In the genomic region with DNA sequence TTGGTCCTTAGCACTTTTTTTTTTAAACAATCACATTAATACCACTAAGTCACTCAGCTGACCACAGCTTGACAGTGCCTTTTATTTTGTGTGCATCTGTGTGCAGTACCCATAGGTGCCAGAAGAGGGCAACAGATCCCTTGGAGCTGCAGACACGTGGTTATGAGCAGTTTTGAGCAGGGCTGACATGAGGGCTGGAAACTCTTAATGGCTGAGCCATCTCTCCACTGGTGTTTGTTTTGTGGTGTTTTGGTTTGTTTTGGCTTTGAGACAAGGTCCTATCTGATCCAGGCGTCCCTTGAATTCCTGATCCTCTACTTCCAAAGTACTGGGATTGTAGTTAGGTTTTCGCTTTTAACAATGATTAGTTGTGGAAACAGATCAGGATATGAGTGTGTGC, we compare ENCODE assay signal across 9 mouse cellular contexts. TPM values are rescaled to one million over a fixed set of nuclear protein-coding genes. Genes with fewer than 3 reads are reported as not detected.
DNase-seq lines count a peak whose midpoint lies in the region; ATAC-seq and TF ChIP-seq lines count a peak whose summit lies in the region.
"Had no signal": no experiment of that assay in that cellular context is flagged by ENCODE, and none has a peak within 500 bp of the region (broad histone marks: within the 10 kb centered on the region; RNA-seq: fewer than 3 reads in every experiment).

No protein-coding gene starts in this region.

- H3K9me3 ChIP-seq in liver, embryonic 11.5 days (ENCODE audit: control insufficient read depth, low read length) = no peaks in the 10 kb centered on the region
- H3K9me3 ChIP-seq: heart, embryonic 15.5 days had no signal

- H3K4me2 ChIP-seq in liver, embryonic 11.5 days = no peak overlapping the region
- H3K4me2 ChIP-seq: heart, embryonic 15.5 days had no signal

- peaks cover 12% of the 10 kb centered on the region for H3K4me1 ChIP-seq in liver, adult 2 months (ENCODE audit: control insufficient read depth, insufficient read depth, low read length)
- no peaks in the 10 kb centered on the region for H3K4me1 ChIP-seq in liver, embryonic 11.5 days (replicated peaks; ENCODE audit: control insufficient read depth, insufficient read depth, low read length)

- peaks cover 20% of the 10 kb centered on the region; the same call in 1 of the 2 replicates for H3K79me2 ChIP-seq in liver, adult 2 months (ENCODE audit: control insufficient read depth, insufficient read depth, low read length)

- peak overlapping the region; percentile 45; the same call in 1 of the 2 replicates for H3K9ac ChIP-seq in liver, adult 2 months (ENCODE audit: low read depth, low read length)
- no peak overlapping the region for H3K9ac ChIP-seq in liver, embryonic 11.5 days (ENCODE audit: low read depth, low read length)
- H3K9ac ChIP-seq: heart, embryonic 15.5 days had no signal

- peak; percentile 73 for DNase-seq in adrenal gland, postnatal 14 days
- DNase-seq in adrenal gland, adult 18-20 months (ENCODE audit: low spot score in 2 of 2) = no peak
- peak; percentile 98 for DNase-seq in liver, adult 2 months (ENCODE audit: extremely low read depth, low read depth, low spot score)
- DNase-seq in liver, embryonic 11.5 days (ENCODE audit: low spot score) = no peak
- peak; percentile 40 for DNase-seq in embryo, embryonic 9.5 days (ENCODE audit: extremely low spot score)
- DNase-seq in lung, postnatal 36 days = peak; percentile 65
- DNase-seq in yolk sac, embryonic 10.5 days (ENCODE audit: low spot score) = peak; percentile 56
- DNase-seq in ovary, adult 18-20 months (ENCODE audit: low spot score) = no peak

- ATAC-seq in liver, embryonic 11.5 days (replicated peaks; ENCODE audit: low FRiP score) = no peak

- WGBS in liver, adult 2 months = 20% methylated on average over 3 of the region's 3 CpGs
- WGBS in liver, embryonic 11.5 days = 64% methylated on average over 3 of the region's 3 CpGs

- H3K36me3 ChIP-seq in liver, adult 2 months (ENCODE audit: control insufficient read depth, insufficient read depth, low read length) = no peaks in the 10 kb centered on the region
- H3K36me3 ChIP-seq in liver, embryonic 11.5 days (ENCODE audit: control insufficient read depth, insufficient read depth, low read length) = no peaks in the 10 kb centered on the region
- H3K36me3 ChIP-seq: heart, embryonic 15.5 days had no signal

- H3K4me3 ChIP-seq in liver, adult 2 months (ENCODE audit: insufficient read depth, low read depth, low read length) = no peak overlapping the region
- H3K4me3 ChIP-seq in liver, embryonic 11.5 days (ENCODE audit: low read depth, low read length) = no peak overlapping the region
- H3K4me3 ChIP-seq: heart, embryonic 15.5 days had no signal

- TF ChIP-seq POLR2A in liver, adult 2 months (IDR thresholded peaks at IDR 0.05; ENCODE audit: extremely low read depth, insufficient read depth, low read length) = no peak

- no peaks in the 10 kb centered on the region for H3K27me3 ChIP-seq in liver, adult 2 months (ENCODE audit: control insufficient read depth, insufficient read depth, low read length)
- no peaks in the 10 kb centered on the region for H3K27me3 ChIP-seq in liver, embryonic 11.5 days (replicated peaks; ENCODE audit: control insufficient read depth, insufficient read depth, low read length)
- H3K27me3 ChIP-seq: heart, embryonic 15.5 days had no signal

- peak overlapping the region; percentile 83 for H3K27ac ChIP-seq in liver, adult 2 months (replicated peaks; ENCODE audit: insufficient read depth, low read depth, low read length)
- H3K27ac ChIP-seq in liver, embryonic 11.5 days (ENCODE audit: low read depth, low read length) = no peak overlapping the region
- H3K27ac ChIP-seq: heart, embryonic 15.5 days had no signal

- TF ChIP-seq CTCF in liver, adult 2 months (IDR thresholded peaks at IDR 0.05; ENCODE audit: low read depth, low read length) = peak; percentile 74

RNA-seq across cellular contexts. Expression of gene Cidec, which starts 8.2 kb away (rescaled TPM):
- total RNA-seq in adrenal gland, postnatal 14 days (2021) = 388 and 421 TPM in 2 replicates
- total RNA-seq in adrenal gland, adult 18-20 months (2021) = 100 to 1,000 TPM; 321 to 750 TPM
- 0.92 and 1.5 TPM in 2 replicates for total RNA-seq in liver, adult 2 months (2014; rRNA removed)
- polyA plus RNA-seq in liver, adult 2 months (2012; rRNA removed) = 1.1 and 1.5 TPM in 2 replicates
- polyA plus RNA-seq in liver, embryonic 11.5 days (2014; fragmentation: Nextera tagmentation; extraction: Ambion mirVana) = 0.26 TPM in 1 of 2 replicates, not detected in the other
- polyA plus RNA-seq: heart, embryonic 15.5 days had no signal

RNA-seq across cellular contexts. Expression of gene Rpusd3, which starts 8.3 kb away (rescaled TPM):
- total RNA-seq in adrenal gland, postnatal 14 days (2021) = 11.3 and 16.9 TPM in 2 replicates
- 1 to 10 TPM; 6.3 to 8.5 TPM for total RNA-seq in adrenal gland, adult 18-20 months (2021)
- 14.2 and 17.2 TPM in 2 replicates for total RNA-seq in liver, adult 2 months (2014; rRNA removed)
- 106 and 118 TPM in 2 replicates for polyA plus RNA-seq in liver, adult 2 months (2012; rRNA removed)
- polyA plus RNA-seq in liver, embryonic 11.5 days (2014; fragmentation: Nextera tagmentation; extraction: Ambion mirVana) = 27.4 and 32.1 TPM in 2 replicates

RNA-seq across cellular contexts. Expression of gene Jagn1, which starts 15.0 kb away (rescaled TPM):
- 54.1 and 54.8 TPM in 2 replicates for total RNA-seq in adrenal gland, postnatal 14 days (2021)
- total RNA-seq in adrenal gland, adult 18-20 months (2021) = 10 to 100 TPM; 47.2 to 49.7 TPM
- 20.2 and 26.6 TPM in 2 replicates for total RNA-seq in liver, adult 2 months (2014; rRNA removed)
- 59.1 and 61.5 TPM in 2 replicates for polyA plus RNA-seq in liver, adult 2 months (2012; rRNA removed)
- 72.1 and 72.7 TPM in 2 replicates for polyA plus RNA-seq in liver, embryonic 11.5 days (2014; fragmentation: Nextera tagmentation; extraction: Ambion mirVana)

RNA-seq across cellular contexts. Expression of gene Il17re, which starts 30.9 kb away (rescaled TPM):
- 1.5 and 2.8 TPM in 2 replicates for total RNA-seq in adrenal gland, postnatal 14 days (2021)
- total RNA-seq in adrenal gland, adult 18-20 months (2021) = 1 to 10 TPM in 1 of 2 experiments, under 1 TPM in 1; 0.83 to 2.6 TPM
- 0.46 TPM in 1 of 2 replicates, not detected in the other for total RNA-seq in liver, adult 2 months (2014; rRNA removed)
- 0.26 TPM in 2 replicates for polyA plus RNA-seq in liver, adult 2 months (2012; rRNA removed)
- polyA plus RNA-seq in liver, embryonic 11.5 days (2014; fragmentation: Nextera tagmentation; extraction: Ambion mirVana) = 0.74 and 1.5 TPM in 2 replicates

RNA-seq across cellular contexts. Expression of gene Ttll3, which starts 38.3 kb away (rescaled TPM):
- 4.1 and 4.2 TPM in 2 replicates for total RNA-seq in adrenal gland, postnatal 14 days (2021)
- total RNA-seq in adrenal gland, adult 18-20 months (2021) = 1 to 10 TPM; 3.0 to 4.0 TPM
- 0.65 and 1.5 TPM in 2 replicates for total RNA-seq in liver, adult 2 months (2014; rRNA removed)
- 1.7 TPM in 2 replicates for polyA plus RNA-seq in liver, adult 2 months (2012; rRNA removed)
- 1.6 and 2.4 TPM in 2 replicates for polyA plus RNA-seq in liver, embryonic 11.5 days (2014; fragmentation: Nextera tagmentation; extraction: Ambion mirVana)

Comparison
In these comparisons a context has a peak if more than half of its experiments do, and no peak if none do; other contexts are left out.
1. DNase-seq: peak in adrenal gland, postnatal 14 days (single experiment), liver, adult 2 months (single experiment), embryo, embryonic 9.5 days (single experiment), lung, postnatal 36 days (single experiment) and yolk sac, embryonic 10.5 days (single experiment); none in adrenal gland, adult 18-20 months (0 of 2), liver, embryonic 11.5 days (single experiment) and ovary, adult 18-20 months (single experiment).
2. RNA of gene Cidec, which starts 8.2 kb away (total RNA-seq): 321 to 750 TPM in adrenal gland, adult 18-20 months and 388 to 421 TPM in adrenal gland, postnatal 14 days; 0.92 to 1.5 TPM in liver, adult 2 months; every median in the first group is over 100 times any median in the second.